Mouse (Mus musculus) hindbrain, embryonic 14.5 days (tissue): ENCODE data around the gene Slc6a9. TPM values are rescaled to one million over a fixed set of nuclear protein-coding genes. Genes with fewer than 3 reads are reported as not detected.
A peak's percentile ranks its signal among the peaks of the same experiment; 100 is the strongest.

Source experiments
- ATAC-seq: fragments of 200-750 bp; cut with Nextera tagmentation; 2 replicates; pipeline ENCODE4 v1.8.0; 2017; ENCODE audit warnings: moderate number of reproducible peaks, mild to moderate bottlenecking, moderate TSS enrichment, moderate library complexity; ENCODE audit not compliant: low FRiP score
- DNase-seq: peaks from one replicate; pipeline ENCODE4 v3.0.0-alpha.2; 2015; ENCODE audit warnings: low spot score
- H3K27ac ChIP-seq: fragments of 300-500 bp; sonication (generic); 2 replicates; pipeline ENCODE4 v1.5.1; 2014; ENCODE audit warnings: mild to moderate bottlenecking, moderate library complexity
- H3K27me3 ChIP-seq: fragments of 300-500 bp; sonication (generic); 2 replicates; pipeline ENCODE4 v1.6.1; 2014; ENCODE audit warnings: mild to moderate bottlenecking, low read length, mixed read lengths; ENCODE audit not compliant: control insufficient read depth, insufficient read depth
- H3K36me3 ChIP-seq: fragments of 300-500 bp; sonication (generic); replicated peaks from 2 replicates; pipeline ENCODE4 v1.6.1; 2014; ENCODE audit not compliant: control insufficient read depth, insufficient read depth
- H3K4me1 ChIP-seq: fragments of 300-500 bp; sonication (generic); replicated peaks from 2 replicates; pipeline ENCODE4 v1.6.1; 2014; ENCODE audit warnings: antibody characterized with exemption, low read length, mixed read lengths; ENCODE audit not compliant: control insufficient read depth, insufficient read depth
- H3K4me2 ChIP-seq: fragments of 300-500 bp; sonication (generic); replicated peaks from 2 replicates; pipeline ENCODE4 v1.6.1; 2014; ENCODE audit warnings: mild to moderate bottlenecking, moderate library complexity
- H3K4me3 ChIP-seq: fragments of 300-500 bp; sonication (generic); replicated peaks from 2 replicates; pipeline ENCODE4 v1.5.1; 2014; ENCODE audit warnings: mild to moderate bottlenecking, low read length
- H3K9ac ChIP-seq: fragments of 300-500 bp; sonication (generic); 2 replicates; pipeline ENCODE4 v1.6.1; 2014
- H3K9me3 ChIP-seq: fragments of 300-500 bp; sonication (generic); 2 replicates; pipeline ENCODE4 v1.6.1; 2016; ENCODE audit warnings: low read length; ENCODE audit not compliant: control insufficient read depth
- WGBS: fragments of 180-500 bp; shearing (Covaris S2); extraction: QIAGEN DNeasy Blood & Tissue Kit; methylation state at CpG from one replicate; pipeline ENCODE4 v1.1.7; 2014; 5-methylcytosine and 5-hydroxymethylcytosine counted together
- polyA plus RNA-seq: library from polyadenylated mRNA; unstranded; fragments of >200 nt; fragmentation: Nextera tagmentation; extraction: Ambion mirVana; gene quantifications from 2 replicates; pipeline ENCODE4 v1.2.1, GENCODE M21; 2014

Slc6a9 gene
- polyA plus RNA-seq, 1 experiment from 2014 or later = 37.1 TPM

DNA sequence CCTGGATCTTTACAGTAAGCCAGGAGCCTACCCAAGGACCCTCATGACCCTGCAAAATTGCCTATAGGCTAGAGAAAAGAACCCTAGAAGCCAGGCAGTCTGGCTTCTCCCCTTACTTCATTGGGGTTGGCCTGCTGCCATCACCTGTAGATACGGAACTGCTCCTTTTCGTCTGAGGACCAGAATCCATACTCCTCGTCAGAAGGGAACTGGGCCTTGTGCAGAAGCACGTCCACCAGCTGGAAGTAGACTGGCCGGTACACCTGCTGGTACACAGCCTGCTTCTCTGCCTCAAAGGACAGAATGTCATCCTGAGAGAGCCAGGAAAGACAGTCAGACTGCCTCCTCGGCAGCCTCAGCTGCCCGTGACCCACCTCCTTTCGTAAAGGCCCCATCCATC lies 70.5 kb downstream of the Slc6a9 start:
- Histone ChIP-seq H3K4me1 (peaks cover 21% of the 10 kb centered on the region), H3K4me3 (no peak overlapping the region), H3K9ac (no peak overlapping the region), H3K27me3 (no peaks in the 10 kb centered on the region), H3K9me3 (no peaks in the 10 kb centered on the region), H3K4me2 (no peak overlapping the region), H3K27ac (no peak overlapping the region), H3K36me3 (peaks cover 70% of the 10 kb centered on the region)
- no peak for DNase-seq
- 95% methylated on average over 8 of the region's 8 CpGs for WGBS
- ATAC-seq = no peak

DNA sequence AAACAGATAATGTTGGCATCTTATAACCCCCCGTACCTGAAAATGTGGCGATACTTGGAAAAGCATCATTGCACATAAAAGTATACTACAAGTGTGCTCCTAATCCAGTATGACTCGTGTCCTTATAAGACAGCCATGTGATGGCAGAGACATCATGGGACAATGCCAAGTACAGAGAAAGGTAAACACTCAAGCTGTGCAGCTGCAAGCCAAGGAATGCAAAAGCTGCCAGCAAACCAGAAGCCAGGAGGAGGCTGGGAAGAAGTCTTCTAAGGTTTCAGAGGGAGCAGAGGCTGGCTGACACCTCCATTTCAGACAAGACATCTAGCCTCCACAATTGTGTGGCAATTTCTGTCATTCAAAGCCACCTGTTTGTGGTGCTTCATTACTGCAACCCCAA lies 71.9 kb downstream of the Slc6a9 start:
- peaks cover 30% of the 10 kb centered on the region for H3K4me1 ChIP-seq
- no peaks in the 10 kb centered on the region for H3K27me3 ChIP-seq
- H3K4me3 ChIP-seq = no peak overlapping the region
- H3K36me3 ChIP-seq = peaks cover 65% of the 10 kb centered on the region
- no peak overlapping the region for H3K27ac ChIP-seq
- no peak overlapping the region for H3K9ac ChIP-seq
- no peaks in the 10 kb centered on the region for H3K9me3 ChIP-seq
- no peak overlapping the region for H3K4me2 ChIP-seq
- 86% methylated on average over 3 of the region's 3 CpGs for WGBS
- ATAC-seq (no peak), DNase-seq (no peak)

DNA sequence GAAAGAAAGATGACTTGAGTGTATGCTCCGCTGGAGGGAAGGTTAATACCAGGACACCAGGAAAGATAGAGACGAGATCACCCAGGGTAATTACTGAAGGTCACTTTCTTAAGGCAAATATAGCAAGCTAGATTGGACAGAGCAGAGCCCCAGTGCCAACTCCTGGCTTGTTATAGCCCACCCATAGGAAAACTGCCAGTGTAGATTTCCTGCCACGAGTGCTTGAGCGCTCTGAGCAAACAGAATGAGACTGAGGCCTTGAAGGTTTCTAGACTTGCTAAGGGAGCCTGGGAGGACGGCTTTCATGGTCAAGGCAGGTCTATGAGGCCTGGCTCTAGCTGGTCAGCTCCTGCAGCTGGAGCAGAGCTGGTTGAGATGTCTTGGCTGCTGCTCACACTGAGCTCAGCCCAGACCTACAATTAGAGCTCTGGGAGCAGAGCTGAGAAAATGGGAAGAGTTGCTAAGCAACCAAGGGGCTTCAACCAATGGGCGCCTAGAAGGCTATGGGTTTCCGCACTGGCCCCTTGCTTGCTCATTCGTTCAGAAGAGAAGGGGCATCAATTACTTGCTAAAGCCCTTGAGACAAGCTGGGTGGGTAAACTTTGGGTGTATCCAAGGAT lies 74.6 kb downstream of the Slc6a9 start:
- H3K9ac ChIP-seq = peak overlapping the region; percentile 38
- peak overlapping the region; percentile 78 for H3K27ac ChIP-seq
- peak; percentile 77 for ATAC-seq
- H3K4me2 ChIP-seq = peak overlapping the region; percentile 52
- H3K36me3 ChIP-seq = peaks cover 51% of the 10 kb centered on the region
- H3K9me3 ChIP-seq = no peaks in the 10 kb centered on the region
- H3K27me3 ChIP-seq = no peaks in the 10 kb centered on the region
- DNase-seq = peak; percentile 50
- H3K4me1 ChIP-seq = peaks cover 49% of the 10 kb centered on the region
- peak overlapping the region; percentile 13 for H3K4me3 ChIP-seq
- WGBS = 47% methylated on average over 8 of the region's 8 CpGs

DNA sequence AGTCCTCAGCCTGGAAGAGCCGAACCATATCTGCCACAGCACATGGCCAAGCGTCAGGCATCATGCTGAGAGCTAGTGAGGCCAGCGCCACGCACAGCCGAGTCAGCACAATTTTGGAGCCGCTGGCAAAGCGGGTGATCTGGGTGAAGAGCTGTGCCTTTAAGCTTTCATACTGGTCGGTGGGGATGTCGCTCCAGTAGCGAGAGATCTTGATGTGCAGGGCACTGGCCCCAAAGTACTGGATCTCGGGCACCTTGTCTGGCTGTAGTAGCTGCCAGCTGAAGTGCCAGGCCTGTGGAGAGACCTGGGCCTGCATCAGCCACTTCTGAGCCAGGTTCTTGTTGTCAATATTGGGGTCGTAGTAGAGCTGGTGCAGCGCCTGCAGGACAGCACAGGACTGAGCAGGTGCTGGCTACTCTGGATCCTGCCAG lies 77.8 kb downstream of the Slc6a9 start:
- Histone ChIP-seq H3K9me3 (no peaks in the 10 kb centered on the region), H3K36me3 (peaks cover 23% of the 10 kb centered on the region), H3K9ac (peak overlapping the region; percentile 26; the same call in 1 of the 2 replicates), H3K27ac (no peak overlapping the region), H3K27me3 (no peaks in the 10 kb centered on the region), H3K4me2 (peak overlapping the region; percentile 98; the same call in 1 of the 2 replicates), H3K4me3 (no peak overlapping the region), H3K4me1 (peaks cover 61% of the 10 kb centered on the region)
- no peak for DNase-seq
- no peak for ATAC-seq
- 90% methylated on average over 13 of the region's 13 CpGs for WGBS

DNA sequence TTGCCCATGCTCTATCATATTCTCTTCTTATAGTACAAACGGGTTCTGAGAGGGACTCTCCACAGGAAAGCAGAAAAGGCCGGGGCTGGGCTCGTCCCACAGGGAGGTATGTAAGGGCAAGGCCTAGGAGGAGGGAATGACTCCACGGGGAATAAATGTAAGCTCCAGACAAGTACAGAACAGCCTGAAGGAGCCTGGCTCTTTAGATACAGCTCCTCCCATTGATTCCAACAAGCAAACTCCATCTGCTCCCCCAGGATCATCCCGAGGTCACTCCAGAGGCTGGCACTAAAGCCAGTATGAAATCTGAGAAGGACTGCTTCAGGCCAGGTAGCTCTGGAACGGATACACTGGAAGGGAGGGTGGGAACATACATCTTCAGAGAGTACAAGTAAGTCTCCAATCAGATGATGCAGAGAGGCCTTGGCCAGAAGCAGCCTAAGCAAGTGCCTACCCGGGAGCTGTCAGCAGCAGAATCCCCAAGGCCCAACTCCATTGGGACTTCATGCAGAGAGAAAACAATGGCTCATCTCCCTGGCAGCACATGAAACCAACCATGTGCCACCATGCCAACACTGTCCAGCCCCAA lies 78.5 kb downstream of the Slc6a9 start:
- H3K4me3 ChIP-seq = peak overlapping the region; percentile 83
- peak overlapping the region; percentile 75 for H3K9ac ChIP-seq
- H3K9me3 ChIP-seq = no peaks in the 10 kb centered on the region
- DNase-seq (no peak), ATAC-seq (no peak)
- peaks cover 59% of the 10 kb centered on the region for H3K4me1 ChIP-seq
- peak overlapping the region; percentile 98 for H3K4me2 ChIP-seq
- H3K27me3 ChIP-seq = no peaks in the 10 kb centered on the region
- H3K36me3 ChIP-seq = peaks cover 23% of the 10 kb centered on the region
- no peak overlapping the region for H3K27ac ChIP-seq
- WGBS = 60% methylated on average over 7 of the region's 7 CpGs

DNA sequence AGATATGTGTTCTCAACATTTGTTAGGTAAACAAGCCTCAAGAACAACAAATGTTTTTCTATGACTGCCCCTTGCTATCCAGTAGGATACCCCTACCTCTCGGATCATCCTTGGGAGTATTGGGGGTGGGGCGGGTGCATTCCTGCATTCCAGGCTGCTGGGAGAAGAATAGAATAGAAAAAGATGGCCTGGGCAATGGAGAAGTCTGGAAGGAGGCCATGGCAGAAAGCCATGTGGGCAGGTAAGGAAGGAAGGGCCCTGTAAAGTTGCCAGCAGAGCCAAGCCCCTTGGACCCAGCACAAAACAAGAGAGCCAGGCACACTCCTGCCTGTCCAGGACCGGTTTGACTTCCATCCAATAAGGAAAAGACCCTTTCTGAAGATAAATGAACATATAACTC lies 79.1 kb downstream of the Slc6a9 start:
- DNase-seq = no peak
- Histone ChIP-seq H3K9me3 (no peaks in the 10 kb centered on the region), H3K36me3 (peaks cover 23% of the 10 kb centered on the region), H3K4me1 (peaks cover 53% of the 10 kb centered on the region), H3K4me2 (peak overlapping the region; percentile 98), H3K4me3 (peak overlapping the region; percentile 83), H3K27me3 (no peaks in the 10 kb centered on the region), H3K9ac (peak overlapping the region; percentile 75), H3K27ac (no peak overlapping the region)
- no peak for ATAC-seq
- WGBS = 47% methylated on average over 3 of the region's 3 CpGs

DNA sequence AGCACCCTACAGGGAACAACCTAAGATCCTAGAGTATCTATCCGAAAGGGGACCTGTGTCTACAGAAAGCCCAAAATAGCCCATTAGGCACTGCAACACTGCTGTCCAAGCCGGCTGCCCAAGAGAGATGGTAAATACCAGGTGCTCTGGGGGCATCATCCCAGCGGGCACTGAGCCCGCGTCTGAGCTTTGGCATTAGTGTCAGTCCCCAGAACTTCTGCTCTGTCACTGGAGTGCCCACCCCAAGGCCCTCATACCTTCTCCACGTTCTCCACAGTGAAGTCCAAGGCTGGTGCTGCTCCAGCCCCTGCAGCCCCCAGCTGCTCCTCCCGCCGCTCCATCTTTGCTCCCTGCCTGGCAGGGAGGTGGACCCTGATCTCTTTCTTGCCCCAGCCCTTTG lies 79.7 kb downstream of the Slc6a9 start:
- Histone ChIP-seq H3K4me1 (peaks cover 47% of the 10 kb centered on the region), H3K9ac (peak overlapping the region; percentile 75), H3K4me3 (peak overlapping the region; percentile 83), H3K27me3 (no peaks in the 10 kb centered on the region), H3K36me3 (peaks cover 23% of the 10 kb centered on the region), H3K27ac (no peak overlapping the region), H3K4me2 (peak overlapping the region; percentile 98), H3K9me3 (no peaks in the 10 kb centered on the region)
- DNase-seq (no peak), ATAC-seq (no peak; the same call in 1 of the 2 replicates)
- WGBS = 19% methylated on average over 8 of the region's 8 CpGs

DNA sequence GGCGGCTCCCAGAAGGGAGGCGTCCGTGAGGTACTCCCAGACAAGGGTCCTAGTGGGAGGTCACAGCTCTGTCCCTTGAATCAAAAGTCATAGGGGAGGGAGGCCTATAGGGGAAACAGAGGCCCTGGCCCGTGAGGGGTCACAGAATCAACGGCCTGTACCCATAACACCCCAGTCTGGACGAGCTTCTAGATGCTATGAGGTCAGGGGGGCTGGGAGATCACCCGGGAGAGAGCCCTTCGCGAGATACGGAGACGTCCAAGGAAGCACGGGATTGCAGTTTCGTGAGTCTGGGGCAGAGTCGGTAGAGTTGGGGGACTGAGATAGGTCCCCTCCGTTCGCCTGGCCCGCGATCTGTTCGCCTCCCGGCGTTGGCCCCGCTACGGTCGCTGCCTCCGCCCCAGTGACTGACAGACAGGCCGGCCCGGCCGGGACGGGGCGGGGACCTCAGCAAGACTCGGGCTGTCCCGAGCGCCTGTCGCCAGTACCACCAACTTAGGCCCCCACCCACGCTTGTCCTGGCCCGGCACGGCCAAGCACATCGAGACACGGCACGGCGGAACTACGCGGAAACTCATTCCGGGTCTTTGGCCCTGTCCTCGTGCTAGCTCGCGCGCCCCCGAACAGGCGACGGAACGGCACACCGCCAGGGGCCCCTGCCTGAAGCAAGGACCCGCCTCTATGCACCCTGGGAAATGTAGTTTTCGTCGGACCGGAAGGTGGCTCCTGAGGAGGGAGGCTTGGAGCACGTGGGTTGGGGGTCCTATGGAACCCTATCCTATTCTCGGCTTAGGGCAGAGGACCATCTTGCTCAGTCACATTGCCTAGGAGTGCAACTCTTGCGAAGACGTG lies 80.5 kb downstream of the Slc6a9 start, which contains the start of gene Ipo13:
TSS of gene Ipo13 (minus strand) at position 409 of the 852 bp plus-strand sequence.
- peak; percentile 95 for ATAC-seq
- under 1% methylated on average over 61 of the region's 61 CpGs for WGBS
- peaks cover 39% of the 10 kb centered on the region for H3K4me1 ChIP-seq
- H3K4me3 ChIP-seq = peak within 1 kb of the TSS; percentile 83
- H3K27ac ChIP-seq = peak within 1 kb of the TSS; percentile 81
- H3K4me2 ChIP-seq = peak within 1 kb of the TSS; percentile 98
- no peaks in the 10 kb centered on the region for H3K27me3 ChIP-seq
- H3K9ac ChIP-seq = peak within 1 kb of the TSS; percentile 75
- peaks cover 22% of the 10 kb centered on the region for H3K36me3 ChIP-seq
- H3K9me3 ChIP-seq = no peaks in the 10 kb centered on the region
- DNase-seq = peak; percentile 94

- DNase-seq = no peak
- no peak for ATAC-seq
- Histone ChIP-seq H3K4me2 (peak overlapping the region; percentile 98), H3K9me3 (no peaks in the 10 kb centered on the region), H3K36me3 (peaks cover 17% of the 10 kb centered on the region), H3K4me1 (peaks cover 33% of the 10 kb centered on the region), H3K9ac (peak overlapping the region; percentile 75), H3K4me3 (peak overlapping the region; percentile 83), H3K27ac (peak overlapping the region; percentile 3; the same call in 1 of the 2 replicates), H3K27me3 (no peaks in the 10 kb centered on the region)
- WGBS = 6% methylated on average over 19 of the region's 19 CpGs
Observed at GRCm38 (mm10) chr4:117915489-117916105, 81.3 kb downstream of the Slc6a9 start.
